Mouse (Mus musculus) heart, postnatal 0 days (tissue): ENCODE results near the gene Txn2.

Experiments
- CTCF ChIP-seq: IDR thresholded peaks from 2 replicates; pipeline ENCODE4 v1.5.1; 2016; ENCODE audit warnings: antibody characterized with exemption, control low read depth, low read depth
- EP300 ChIP-seq: IDR thresholded peaks from 2 replicates; pipeline ENCODE4 v1.6.1; 2016; ENCODE audit warnings: antibody characterized with exemption, low read depth

GRCm38 (mm10) chr15:77928091-77928490, 715 bp downstream of the Txn2 start:
- TF ChIP-seq CTCF = no peak
- TF ChIP-seq EP300 = no peak
